Mouse (Mus musculus): ENCODE results near the gene Mrpl30.

The Mrpl30 gene

DNA sequence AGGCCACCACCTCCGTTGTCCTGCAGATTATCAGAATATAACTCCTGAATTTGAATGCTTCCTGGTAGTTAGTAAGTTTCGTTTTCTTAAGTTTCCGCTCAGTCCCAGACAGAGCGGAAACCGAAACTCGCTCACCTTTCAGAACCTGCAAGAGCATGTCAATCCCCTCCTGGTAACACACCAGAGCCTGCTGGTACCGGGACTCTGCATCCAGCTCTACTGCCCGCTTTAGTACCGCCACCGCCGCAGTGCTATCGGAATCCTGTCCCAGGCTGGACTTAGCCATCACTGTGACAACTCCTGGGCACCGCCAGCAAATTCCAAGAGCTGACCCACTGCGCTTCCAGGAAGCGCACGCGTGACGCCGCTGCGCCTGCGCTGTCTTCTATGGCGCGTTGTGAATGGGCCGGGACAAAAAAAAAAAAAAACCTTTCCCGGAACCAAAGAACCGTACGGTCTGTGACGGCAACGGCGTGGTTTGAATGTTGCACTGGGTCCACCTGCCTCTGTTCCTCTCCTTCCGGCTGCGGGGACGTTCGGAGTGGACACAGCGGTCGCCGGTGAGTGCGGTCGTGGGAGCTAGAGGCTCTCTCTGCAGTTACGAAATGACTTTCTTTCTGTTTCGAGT lies at the start of gene Mrpl30, which contains the start of gene Mitd1:
Mrpl30 (plus strand) TSS at position 453 of the 628 bp plus-strand sequence.
Mitd1 (minus strand) TSS at position 387 of the 628 bp plus-strand sequence.
- DNase-seq, result peak; percentile 93

DNA sequence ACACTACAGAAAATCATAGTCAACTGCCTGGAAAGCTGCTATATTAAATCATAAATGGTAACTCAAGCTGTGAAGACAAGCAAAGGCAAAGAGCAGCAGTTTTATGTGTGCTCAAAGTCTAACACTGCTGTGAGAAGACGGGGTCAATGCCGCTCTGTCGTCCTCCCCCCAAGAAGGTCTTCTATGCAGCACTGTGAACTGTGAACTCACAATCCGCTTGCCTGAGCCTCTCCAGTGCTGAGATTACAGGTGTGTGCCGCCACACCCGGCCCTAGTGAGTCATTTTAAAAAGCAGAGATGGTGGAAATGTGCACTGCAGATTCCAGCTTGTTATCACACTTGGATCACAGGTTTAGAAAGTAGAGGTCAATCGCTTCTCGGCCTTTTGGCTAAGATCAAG lies 43.4 kb upstream of the Mrpl30 start:
- DNase-seq, result no peak

DNA sequence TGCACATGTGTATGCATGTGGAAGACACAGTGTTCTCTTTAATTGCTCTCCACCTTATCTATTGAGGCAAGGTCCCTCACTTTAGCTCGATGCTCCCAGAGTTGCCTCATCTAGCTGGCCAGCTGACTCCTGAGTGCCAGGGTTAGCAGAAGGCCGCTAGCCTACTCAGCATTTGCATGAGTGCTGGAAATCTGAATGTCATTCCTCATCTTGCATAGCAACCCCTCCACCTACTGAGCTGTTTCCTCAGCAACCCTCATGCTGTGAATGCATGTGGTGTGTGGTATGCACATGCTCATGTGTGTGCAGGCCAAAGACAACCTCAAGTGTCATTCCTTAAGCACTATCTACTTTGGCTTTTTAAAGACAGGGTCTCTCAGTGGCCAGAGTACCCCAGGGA lies 39.6 kb upstream of the Mrpl30 start:
- DNase-seq, result no peak

DNA sequence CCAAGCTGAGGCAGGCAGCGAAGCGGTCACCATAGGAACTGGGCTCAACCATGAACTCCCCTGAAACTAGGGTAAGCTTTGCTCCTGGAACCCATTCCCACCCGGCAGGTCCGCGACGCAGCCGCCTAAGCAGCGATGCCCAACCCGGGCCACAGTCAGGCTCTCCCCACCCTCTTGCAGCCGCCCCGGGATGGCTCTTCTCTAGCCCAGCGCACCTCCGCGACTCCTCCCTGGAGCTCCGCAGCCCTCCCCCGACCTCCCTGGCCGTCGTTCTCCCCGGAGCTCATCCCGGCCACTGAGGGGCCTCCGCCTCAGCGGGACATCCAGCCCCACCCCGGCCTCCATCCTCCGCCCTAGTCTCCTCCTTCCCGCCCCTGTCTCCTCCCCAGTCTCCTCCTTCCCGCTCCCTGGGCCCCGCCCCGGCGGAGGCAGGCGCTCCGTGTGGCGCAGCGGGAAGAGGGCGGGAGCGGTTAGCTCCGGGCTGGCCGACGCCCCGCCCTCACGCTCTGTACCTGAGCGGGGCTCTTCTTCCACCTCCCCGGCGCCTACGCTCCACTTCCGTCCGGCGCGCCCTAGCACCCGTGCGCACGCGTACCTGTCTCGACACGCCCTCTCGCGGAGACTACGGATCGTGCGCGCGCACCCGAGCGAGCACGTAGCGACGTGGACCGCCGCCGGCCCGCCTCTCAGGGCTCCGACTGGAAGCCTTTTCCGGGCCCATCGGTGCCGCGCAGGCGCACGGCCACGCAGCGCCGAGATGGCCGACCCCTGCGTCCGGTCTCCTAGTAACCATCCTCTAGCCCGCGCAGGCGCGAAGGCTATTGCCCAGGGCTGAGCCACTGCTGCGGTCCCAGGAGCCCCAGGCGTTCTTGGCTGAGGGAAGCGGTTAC lies 25.5 kb upstream of the Mrpl30 start:
- peak; percentile 99 to 100 for DNase-seq

DNA sequence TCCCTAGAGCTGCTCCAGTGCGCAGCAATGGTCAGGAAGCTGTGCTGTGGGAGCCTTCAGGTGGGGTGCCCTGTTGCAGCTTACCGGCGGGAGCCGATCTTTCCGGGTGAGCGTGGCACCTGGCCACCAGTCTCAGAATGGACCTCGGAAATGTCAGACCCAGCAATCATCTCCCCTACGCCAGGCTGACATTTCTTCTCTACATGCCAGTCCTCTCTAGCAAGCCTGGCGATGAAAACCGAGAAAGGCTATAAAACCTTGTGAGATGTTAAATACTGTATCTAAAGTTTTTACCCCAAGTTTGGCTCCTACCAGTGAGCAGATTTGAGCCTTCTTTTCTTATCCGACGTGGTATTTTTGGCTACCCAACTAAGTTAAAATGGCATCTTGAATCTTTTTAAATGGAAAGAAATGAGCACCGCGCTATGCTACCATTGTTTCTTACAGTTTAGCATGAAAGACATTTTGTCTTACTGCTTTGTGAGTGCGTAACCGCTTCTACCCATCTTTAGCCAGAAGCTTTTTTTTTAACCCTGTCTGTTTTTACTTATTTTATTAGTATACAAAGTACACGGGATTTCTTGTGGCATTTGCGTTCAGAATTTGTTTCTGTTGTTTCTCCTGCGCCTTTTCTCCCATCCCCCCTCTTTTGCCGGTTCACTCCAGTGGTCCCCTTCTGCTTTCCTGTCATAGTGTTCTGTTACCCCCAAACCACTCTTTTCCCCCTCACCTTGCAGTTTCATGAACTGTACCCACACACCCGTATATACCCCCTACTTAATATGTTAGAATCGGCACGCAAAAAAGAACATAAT lies 24.7 kb upstream of the Mrpl30 start:
- no peak for DNase-seq

DNA sequence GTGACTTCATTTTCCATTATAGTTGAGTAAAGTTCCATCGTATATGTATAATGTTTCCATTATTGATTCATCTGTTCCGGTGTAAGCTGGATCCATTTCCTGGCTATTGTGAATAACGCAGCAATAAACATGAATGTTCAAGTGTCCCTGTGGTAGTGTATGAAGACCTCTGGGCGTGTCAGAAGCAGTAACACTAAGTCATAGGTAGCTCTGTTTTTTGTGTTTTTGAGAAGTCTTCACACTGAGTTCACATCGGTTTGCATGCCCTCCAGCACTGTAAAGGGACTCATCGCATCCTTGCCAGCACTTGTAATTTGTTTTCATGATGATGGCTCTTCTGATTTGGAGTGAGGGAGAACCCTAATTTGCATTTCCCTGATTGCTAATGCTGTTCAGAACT lies 24.0 kb upstream of the Mrpl30 start, which contains the start of gene Tsga10:
Tsga10 (minus strand) TSS at position 144 of the 400 bp plus-strand sequence.
- no peak for DNase-seq

DNA sequence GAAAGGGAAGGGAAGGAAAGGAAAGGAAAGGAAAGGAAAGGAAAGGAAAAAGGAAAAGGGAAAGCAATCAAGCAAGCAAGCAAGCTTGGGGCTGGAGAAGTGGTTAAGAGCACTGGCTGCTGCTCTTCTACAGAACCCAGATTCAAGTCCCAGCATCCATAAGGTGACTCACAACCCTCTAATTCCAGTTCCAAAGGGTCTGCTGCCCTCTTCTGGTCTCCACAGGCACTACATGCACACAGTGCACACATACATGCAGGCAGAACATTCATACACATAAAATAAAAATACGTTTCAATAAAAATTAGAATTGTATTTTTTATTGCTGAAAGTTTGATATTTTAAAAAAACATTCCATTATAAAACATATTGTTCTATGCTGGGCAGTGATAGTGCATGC lies 23.2 kb upstream of the Mrpl30 start:
- peak; percentile 54 to 70 for DNase-seq

DNA sequence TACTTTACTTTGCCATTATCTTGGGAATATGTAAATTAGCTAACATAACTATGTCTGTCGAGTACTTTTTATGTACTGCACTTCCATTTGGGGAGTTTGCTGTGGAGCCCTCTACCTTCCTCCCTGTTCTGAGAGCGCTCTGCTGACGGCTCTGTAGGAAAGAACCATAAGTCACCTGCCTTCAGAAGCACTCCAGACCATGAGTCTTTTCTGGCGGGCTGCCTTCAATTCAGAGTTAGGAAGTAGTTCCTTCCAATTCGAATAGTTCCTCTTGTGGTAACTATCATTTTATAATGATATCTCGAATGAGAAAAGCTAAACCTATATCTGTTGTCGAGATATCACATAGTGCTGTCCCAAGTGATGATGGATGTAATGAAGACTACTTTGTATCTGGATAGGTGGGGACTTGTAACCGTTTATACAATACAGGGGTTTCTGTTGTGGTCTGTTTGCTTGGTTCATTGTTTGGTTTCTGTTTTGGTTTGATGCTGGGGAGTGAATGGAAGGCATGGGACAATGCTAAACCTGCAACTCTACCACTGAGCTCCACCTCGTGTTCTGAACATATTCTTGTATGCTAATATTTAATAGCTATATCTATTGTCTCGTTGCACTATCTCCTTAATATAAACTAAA lies 22.5 kb upstream of the Mrpl30 start:
- DNase-seq, result no peak

DNA sequence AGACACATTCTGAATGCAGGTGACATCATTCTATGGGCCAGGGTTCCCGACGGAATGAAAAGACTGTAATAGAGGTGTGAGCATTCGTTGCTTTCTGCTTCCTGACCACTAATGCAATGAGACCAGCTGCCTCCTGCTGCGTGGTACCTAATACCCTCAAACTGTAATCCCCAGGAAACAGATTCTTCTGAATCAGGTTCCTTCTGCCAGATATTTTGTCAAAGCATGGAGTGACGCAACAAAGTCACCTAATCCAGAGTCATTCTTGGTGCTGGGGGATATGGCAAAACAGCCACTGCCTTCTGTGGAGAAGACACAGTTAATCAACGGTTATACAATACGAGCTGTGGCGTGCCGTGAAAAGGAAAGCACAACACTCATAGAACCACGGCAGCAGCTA lies 21.6 kb upstream of the Mrpl30 start:
- no peak for DNase-seq

DNA sequence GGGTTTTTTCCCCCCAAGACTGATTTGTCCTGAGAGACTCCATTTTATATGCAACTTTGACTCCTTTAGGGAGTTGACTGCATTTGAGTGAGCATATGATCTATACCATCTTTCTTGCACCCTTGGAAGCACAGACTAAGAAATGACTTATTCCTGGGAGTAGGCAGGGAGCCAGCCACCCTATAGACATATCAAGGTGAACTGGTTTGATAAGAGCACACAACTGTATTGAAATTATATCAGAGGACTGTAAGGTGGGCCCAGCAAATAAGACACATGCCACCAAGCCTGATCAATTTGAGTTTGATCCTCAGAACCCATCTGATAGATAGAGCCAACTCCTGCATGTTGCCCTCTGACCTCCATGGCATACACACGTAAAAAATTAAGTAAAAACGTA lies 20.9 kb upstream of the Mrpl30 start:
- no peak for DNase-seq

DNA sequence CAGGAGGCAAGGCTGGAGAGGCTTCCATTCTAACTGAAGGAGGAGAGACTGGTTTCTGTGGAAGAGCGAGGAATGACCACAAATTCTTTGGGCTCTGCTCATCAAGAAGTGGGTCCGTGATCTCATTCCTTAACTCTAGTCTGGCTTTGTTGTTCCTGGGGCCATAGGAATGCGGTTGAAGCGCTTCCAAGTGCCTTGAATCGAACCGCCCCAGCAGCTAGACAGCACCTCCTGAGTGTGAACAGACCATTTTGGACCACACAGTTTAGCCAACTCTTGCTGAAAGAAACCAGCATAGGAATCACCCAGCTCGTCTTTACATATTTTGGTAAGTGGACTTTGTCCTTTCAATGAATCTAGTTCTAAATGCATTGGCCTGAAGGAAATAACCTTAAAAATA lies 18.6 kb upstream of the Mrpl30 start, which contains the start of gene Lipt1:
Lipt1 (plus strand) TSS at position 35 of the 400 bp plus-strand sequence.
- peak in 1 of 2 experiments; percentile 26 for DNase-seq

DNA sequence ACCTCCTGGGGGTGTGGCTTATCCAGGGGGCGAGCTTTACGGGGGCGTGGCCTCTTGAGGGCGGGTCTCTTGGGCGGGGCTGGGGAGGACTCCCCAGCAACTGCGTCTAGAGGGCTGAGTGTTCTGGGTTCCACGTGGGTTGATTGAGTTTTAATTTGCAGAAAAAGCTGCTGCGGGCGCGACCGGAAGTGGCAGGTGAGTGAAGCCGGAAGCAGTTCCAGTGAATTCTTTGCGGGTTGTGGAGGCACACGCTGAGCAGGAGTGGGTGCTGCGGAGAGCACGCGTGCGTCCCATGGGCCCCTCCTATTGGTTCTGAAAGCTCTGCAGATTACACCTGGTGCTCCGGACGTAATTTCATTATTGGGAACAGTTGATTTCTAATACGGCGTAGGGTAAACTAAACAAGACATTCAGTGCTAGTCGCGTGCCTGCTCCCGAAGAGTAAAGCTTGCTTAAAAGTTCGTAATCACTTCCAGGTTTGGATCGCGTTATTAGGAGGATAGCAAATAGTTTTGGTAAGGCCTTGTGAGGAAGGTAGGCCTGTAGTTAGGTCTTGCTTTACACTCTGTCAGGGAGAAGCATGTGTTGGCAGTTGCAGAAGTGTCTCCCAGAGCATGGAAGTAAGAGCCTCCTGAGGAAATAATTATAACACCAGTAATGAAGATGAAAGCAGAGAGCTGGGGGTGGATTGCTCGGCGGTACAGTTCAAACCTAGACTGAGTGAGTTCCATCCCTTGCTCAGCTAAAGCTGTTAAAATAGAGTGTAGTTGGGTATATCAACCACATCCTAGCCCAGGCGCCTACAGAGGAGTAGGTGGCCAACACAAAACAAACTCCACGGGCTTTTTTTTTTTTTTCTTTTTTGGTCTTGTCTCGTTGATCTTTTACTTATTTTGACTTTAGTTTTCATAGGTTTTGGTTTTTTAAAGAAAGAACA lies 17.9 kb upstream of the Mrpl30 start:
- DNase-seq, result peak; percentile 89 to 93

DNA sequence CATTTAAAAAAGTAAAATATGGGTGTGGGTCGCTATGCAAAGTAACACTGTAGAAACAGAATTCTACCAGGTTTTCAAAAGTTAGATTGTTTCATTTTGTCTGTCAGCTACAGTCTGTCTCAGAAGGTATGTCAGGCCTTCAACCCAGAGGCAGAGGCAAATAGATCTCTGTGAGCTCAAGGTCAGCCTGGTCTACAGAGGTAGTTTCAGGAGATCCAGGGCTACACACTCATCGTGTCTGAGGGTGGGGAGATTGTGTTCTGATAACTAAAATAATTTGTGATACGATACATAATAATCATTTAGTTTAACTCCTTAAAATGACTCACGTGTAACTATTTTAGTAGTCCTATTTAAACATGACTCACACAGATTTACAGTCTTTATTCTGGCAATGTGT lies 17.1 kb upstream of the Mrpl30 start:
- DNase-seq, result no peak

DNA sequence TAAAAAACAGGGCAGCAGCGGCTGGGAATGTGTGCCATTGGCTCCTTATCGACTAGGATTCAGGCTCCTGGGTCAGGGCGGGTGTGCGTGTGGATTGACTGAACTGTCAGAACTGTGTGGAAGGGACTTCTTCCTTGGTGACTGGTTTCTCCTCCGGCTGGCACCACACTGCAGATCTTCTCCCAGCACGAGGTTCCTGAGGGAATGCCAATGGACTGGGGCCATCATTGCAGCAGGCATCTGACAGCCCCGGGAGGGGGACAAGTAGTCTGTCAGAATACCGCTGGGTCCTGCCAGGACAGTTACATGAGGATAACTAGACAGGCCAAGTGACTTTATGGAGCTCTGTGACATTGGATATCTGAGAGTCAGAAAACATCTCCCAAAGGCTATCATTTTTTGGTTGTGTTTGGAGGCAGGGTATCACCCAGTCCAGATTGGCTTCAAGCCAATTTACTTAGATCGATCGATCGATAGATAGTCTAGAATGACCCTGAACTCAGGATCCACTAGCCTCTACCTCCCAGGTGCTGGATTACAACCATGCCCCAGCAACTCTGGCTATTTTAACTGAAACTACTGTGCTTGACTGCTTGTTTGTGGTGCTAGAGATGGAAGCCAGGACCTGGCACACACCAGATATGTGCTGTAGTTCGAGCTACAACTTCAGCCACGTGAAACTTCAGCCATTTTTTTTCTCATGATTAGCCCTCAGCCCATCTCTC lies 12.4 kb upstream of the Mrpl30 start:
- DNase-seq, result no peak

DNA sequence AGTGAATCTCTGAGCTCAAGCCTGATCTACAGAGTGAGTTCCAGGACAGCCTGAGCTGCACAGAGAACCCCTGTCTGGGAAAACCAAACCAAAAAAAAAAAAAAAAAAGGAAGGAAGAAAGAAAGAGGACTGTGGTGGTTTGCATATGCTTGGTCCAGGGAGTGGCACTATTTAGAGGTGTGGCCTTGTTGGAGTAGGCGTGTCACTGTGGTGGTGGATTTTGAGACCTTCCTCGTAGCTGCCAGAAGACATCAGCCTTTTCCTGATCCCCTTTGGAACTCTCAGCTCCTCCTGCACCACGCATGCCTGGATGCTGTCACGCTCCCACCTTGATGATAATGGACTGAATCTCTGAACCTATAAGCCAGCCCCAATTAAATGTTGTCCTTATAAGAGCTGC lies 6.9 kb upstream of the Mrpl30 start:
- DNase-seq, result no peak

DNA sequence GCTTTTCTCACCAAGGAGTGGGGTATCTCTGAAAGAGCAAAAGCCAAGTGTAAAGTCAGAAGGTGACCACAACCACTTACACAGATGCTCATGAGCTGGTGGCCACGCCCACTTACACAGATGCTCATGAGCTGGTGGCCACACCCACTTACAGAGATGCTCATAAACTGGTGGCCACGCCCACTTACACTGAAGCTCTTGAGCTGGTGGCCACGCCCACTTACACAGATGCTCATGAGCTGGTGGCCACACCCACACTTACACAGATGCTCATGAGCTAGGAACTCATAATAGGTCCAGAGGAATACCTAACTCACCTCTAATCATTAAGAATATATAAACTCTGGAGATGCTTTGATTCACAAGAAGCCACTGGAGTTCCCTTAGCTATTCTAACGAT lies 5.8 kb upstream of the Mrpl30 start:
- DNase-seq, result no peak

DNA sequence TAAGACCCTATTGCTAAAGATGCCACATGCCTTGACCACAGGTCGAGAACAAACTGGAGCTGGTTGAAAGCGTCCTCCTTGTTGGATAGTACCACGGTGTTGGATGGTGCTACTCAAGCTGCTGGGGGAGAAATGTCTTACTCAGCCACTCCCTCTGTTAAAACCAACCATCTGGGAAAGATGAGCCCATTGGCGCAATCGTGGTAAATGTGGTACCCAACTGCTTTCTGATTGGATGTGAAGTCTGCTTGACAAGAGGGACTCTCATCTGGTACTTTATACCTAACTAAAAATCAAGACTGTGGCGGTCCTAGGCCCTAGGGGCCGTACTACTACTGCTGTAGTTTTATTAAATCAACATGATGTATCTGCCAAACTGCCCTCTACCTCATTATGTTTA lies 1.1 kb upstream of the Mrpl30 start:
- no peak for DNase-seq

DNA sequence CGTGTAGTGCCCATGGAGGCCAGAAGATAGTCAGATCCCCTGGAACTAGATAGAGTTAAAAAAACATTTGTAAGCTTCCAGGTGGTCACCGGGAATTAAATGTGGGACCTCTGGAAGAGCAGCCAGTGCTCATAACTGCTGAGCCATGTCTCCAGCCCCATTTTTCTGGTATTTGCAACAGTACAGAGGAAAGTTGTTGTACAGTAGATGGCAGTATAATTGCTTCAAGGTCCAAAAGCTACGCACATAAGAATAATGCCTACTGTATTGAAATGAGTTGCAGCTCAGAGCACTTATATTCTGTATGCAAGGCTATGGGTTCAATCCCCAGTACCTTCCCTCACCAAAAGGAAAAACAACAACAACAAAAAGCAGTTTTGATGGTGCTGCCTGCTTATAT lies 1.1 kb downstream of the Mrpl30 start:
- no peak for DNase-seq

DNA sequence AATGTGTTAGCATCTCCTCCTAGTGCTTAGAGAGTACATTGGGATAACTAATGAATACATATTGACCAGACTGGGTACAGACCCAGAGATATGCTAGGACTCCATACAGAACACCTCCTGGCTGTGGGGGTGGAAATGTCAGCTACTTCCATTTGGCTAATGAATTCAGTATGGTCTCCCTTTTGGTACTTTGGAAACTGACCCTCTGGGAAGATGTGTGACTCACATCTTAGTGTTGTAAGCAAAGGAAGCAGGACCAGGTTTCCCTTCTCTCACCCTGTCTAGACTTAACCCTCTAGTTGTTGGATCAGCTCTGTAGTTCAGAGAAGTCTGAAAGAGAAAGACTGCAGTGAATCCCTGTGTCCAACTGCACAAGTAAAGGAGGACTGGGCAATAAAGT lies 4.3 kb downstream of the Mrpl30 start:
- DNase-seq, result no peak

DNA sequence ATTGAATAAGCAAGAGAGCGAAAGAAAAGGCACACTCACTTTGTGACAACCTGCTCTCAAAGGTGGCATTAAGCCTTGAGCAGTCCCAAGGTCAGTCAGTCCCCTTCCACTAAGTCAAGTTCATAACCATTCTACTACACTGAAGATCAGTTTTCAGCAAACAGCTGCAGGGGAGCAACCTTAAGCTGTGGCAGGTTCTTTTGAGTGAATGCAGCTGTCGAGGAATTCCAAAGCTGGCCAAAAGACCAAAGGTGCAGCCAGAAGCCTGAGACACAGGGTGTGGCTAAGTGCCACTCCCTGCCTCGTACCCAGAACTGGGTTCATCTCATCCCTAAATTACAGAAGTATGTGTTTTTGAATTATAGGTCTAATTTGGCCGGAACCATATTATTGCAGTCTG lies 9.5 kb downstream of the Mrpl30 start:
- no peak for DNase-seq

DNA sequence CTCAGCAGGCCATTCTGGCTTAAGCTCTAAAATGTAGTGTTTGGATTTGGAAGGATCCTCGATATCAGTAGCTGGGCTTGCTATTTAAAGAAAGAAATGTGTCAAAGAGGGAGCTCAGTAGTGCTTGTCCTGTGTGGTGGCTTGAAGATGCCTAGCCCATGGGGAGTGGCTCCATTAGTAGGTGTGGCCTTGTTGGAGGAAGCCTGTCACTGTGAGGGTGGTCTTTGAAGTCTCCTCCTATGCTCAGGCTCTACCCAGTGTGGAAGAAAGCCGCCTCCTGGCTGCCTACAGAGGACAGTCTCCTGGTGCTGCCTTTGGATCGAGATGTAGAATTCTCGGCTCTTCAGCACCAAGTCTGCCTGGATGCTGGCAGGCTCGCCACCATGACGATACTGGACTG lies 10.0 kb downstream of the Mrpl30 start:
- no peak for DNase-seq

Data from kidney, postnatal 25 days (tissue).